Mouse (Mus musculus): ENCODE results near the gene 1190005I06Rik.

1190005I06Rik gene

GRCm38 (mm10) chr8:120580336-120581000 is 67.0 kb downstream of the 1190005I06Rik start:
- no peak for DNase-seq (ENCODE audit: low read depth in 2 of 2, low spot score in 2 of 2)

GRCm38 (mm10) chr8:120577821-120578220 is 69.6 kb downstream of the 1190005I06Rik start:
- no peak for DNase-seq (ENCODE audit: low read depth in 2 of 2, low spot score in 2 of 2)

- DNase-seq (ENCODE audit: low read depth in 2 of 2, low spot score in 2 of 2): no peak
These were observed 71.6 kb downstream of the 1190005I06Rik start for GRCm38 (mm10) chr8:120575801-120576200.

GRCm38 (mm10) chr8:120574941-120575340 is 72.5 kb downstream of the 1190005I06Rik start:
- no peak for DNase-seq (ENCODE audit: low read depth in 2 of 2, low spot score in 2 of 2)

GRCm38 (mm10) chr8:120573866-120574265 is 73.6 kb downstream of the 1190005I06Rik start:
- no peak for DNase-seq (ENCODE audit: low read depth in 2 of 2, low spot score in 2 of 2)

GRCm38 (mm10) chr8:120572534-120572933 is 74.9 kb downstream of the 1190005I06Rik start:
- no peak for DNase-seq (ENCODE audit: low read depth in 2 of 2, low spot score in 2 of 2)

GRCm38 (mm10) chr8:120571561-120571960 is 75.9 kb downstream of the 1190005I06Rik start:
- DNase-seq (ENCODE audit: low read depth in 2 of 2, low spot score in 2 of 2): no peak

GRCm38 (mm10) chr8:120569939-120570715 is 77.3 kb downstream of the 1190005I06Rik start:
- peak; percentile 55 to 62 for DNase-seq (ENCODE audit: low read depth in 2 of 2, low spot score in 2 of 2)

GRCm38 (mm10) chr8:120569123-120569522 is 78.3 kb downstream of the 1190005I06Rik start:
- no peak for DNase-seq (ENCODE audit: low read depth in 2 of 2, low spot score in 2 of 2)

- no peak for DNase-seq (ENCODE audit: low read depth in 2 of 2, low spot score in 2 of 2)
These were observed 79.2 kb downstream of the 1190005I06Rik start for GRCm38 (mm10) chr8:120568164-120568798.

- DNase-seq (ENCODE audit: low read depth in 2 of 2, low spot score in 2 of 2): no peak
These were observed 79.7 kb downstream of the 1190005I06Rik start for GRCm38 (mm10) chr8:120567731-120568130.

GRCm38 (mm10) chr8:120566681-120567080 is 80.8 kb downstream of the 1190005I06Rik start:
- DNase-seq (ENCODE audit: low read depth in 2 of 2, low spot score in 2 of 2): no peak

GRCm38 (mm10) chr8:120565151-120565711 is 82.2 kb downstream of the 1190005I06Rik start:
- DNase-seq (ENCODE audit: low read depth in 2 of 2, low spot score in 2 of 2): no peak

- no peak for DNase-seq (ENCODE audit: low read depth in 2 of 2, low spot score in 2 of 2)
These were observed 83.3 kb downstream of the 1190005I06Rik start for GRCm38 (mm10) chr8:120563851-120564837.

- no peak for DNase-seq (ENCODE audit: low read depth in 2 of 2, low spot score in 2 of 2)
These were observed 84.1 kb downstream of the 1190005I06Rik start for GRCm38 (mm10) chr8:120563348-120563724.

- no peak for DNase-seq (ENCODE audit: low read depth in 2 of 2, low spot score in 2 of 2)
These were observed 84.6 kb downstream of the 1190005I06Rik start for GRCm38 (mm10) chr8:120562680-120563347.

GRCm38 (mm10) chr8:120561539-120562435 is 85.6 kb downstream of the 1190005I06Rik start:
- DNase-seq (ENCODE audit: low read depth in 2 of 2, low spot score in 2 of 2): no peak

GRCm38 (mm10) chr8:120560535-120560934 is 86.9 kb downstream of the 1190005I06Rik start:
- no peak for DNase-seq (ENCODE audit: low read depth in 2 of 2, low spot score in 2 of 2)

GRCm38 (mm10) chr8:120559654-120560053 is 87.8 kb downstream of the 1190005I06Rik start:
- no peak for DNase-seq (ENCODE audit: low read depth in 2 of 2, low spot score in 2 of 2)

All from CD8-positive naive resting alpha-beta T cell, adult 2 months (primary cell).